Mouse (Mus musculus): ENCODE results near the gene Pax5. TPM values are rescaled to one million over a fixed set of nuclear protein-coding genes. Genes with fewer than 3 reads are reported as not detected.
A peak's percentile ranks its signal among the peaks of the same experiment; 100 is the strongest.

The Pax5 gene
- total and polyA plus RNA-seq, 3 experiments = 0.68 to 1.5 (median 1.1) TPM

GRCm38 (mm10) chr4:44668172-44668571 lies 42.1 kb downstream of the Pax5 start:
- intact Hi-C loops (cut with DNase I) = no loop called here
- no peak overlapping the region for H3K4me3 ChIP-seq

DNA sequence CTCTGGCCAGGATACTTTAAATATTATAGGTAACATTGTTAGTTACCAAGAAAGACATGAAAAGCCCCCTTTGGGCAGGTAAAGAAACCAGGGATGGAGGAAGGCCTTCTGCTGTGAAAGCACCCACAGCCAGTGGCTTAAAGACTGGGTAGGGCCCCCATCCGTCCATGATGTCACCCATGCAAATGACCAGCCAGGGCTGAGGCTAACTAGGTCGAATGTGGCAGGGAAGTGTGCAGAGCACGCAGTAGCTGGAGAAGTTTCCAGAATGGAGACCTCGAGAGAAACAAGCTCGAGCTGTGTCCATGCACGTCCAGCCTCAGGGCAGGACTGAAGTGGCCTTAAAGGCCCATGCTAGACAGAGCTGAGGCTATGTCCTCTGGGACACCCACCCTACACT lies 42.9 kb downstream of the Pax5 start:
- H3K9ac ChIP-seq (ENCODE audit: low read depth, low read length) = no peak overlapping the region
- DNase-seq = peak in 1 of 2 experiments; percentile 13
- H3K79me2 ChIP-seq (replicated peaks; ENCODE audit: control insufficient read depth, insufficient read depth, low read length) = no peaks in the 10 kb centered on the region
- no peak overlapping the region for H3K27ac ChIP-seq
- H3K36me3 ChIP-seq (ENCODE audit: control insufficient read depth, insufficient read depth, low read length) = no peaks in the 10 kb centered on the region
- TF ChIP-seq POLR2A (IDR thresholded peaks at IDR 0.05; ENCODE audit: insufficient read depth, low read depth, low read length) (no peak), CTCF (IDR thresholded peaks at IDR 0.05) (no peak), EP300 (IDR thresholded peaks at IDR 0.05; ENCODE audit: insufficient read depth, low read depth, low read length) (no peak)
- WGBS = 63% methylated on average over 6 of the region's 6 CpGs
- intact Hi-C loops (cut with DNase I) = no loop called here
- H3K4me3 ChIP-seq = no peak overlapping the region
- no peaks in the 10 kb centered on the region for H3K4me1 ChIP-seq (ENCODE audit: control insufficient read depth, insufficient read depth, low read length)
- H3K27me3 ChIP-seq (ENCODE audit: control insufficient read depth, insufficient read depth, low read length) = peaks cover 4% of the 10 kb centered on the region

More at GRCm38 (mm10) chr4:44668172-44668571, 42.1 kb downstream of the Pax5 start:
- TF ChIP-seq POLR2A (IDR thresholded peaks at IDR 0.05; ENCODE audit: insufficient read depth, low read depth, low read length) (no peak), CTCF (IDR thresholded peaks at IDR 0.05) (no peak), EP300 (IDR thresholded peaks at IDR 0.05; ENCODE audit: insufficient read depth, low read depth, low read length) (no peak)
- WGBS = 49% methylated on average over 3 of the region's 3 CpGs
- Histone ChIP-seq H3K9ac (ENCODE audit: low read depth, low read length) (no peak overlapping the region), H3K27ac (no peak overlapping the region), H3K36me3 (ENCODE audit: control insufficient read depth, insufficient read depth, low read length) (no peaks in the 10 kb centered on the region), H3K4me1 (ENCODE audit: control insufficient read depth, insufficient read depth, low read length) (no peaks in the 10 kb centered on the region), H3K27me3 (ENCODE audit: control insufficient read depth, insufficient read depth, low read length) (peaks cover 4% of the 10 kb centered on the region), H3K79me2 (replicated peaks; ENCODE audit: control insufficient read depth, insufficient read depth, low read length) (no peaks in the 10 kb centered on the region)
- DNase-seq = no peak

GRCm38 (mm10) chr4:44664767-44665056 lies 45.6 kb downstream of the Pax5 start:
- Histone ChIP-seq H3K27ac (no peak overlapping the region), H3K4me3 (no peak overlapping the region), H3K27me3 (ENCODE audit: control insufficient read depth, insufficient read depth, low read length) (peaks cover 4% of the 10 kb centered on the region), H3K9ac (ENCODE audit: low read depth, low read length) (no peak overlapping the region), H3K79me2 (replicated peaks; ENCODE audit: control insufficient read depth, insufficient read depth, low read length) (no peaks in the 10 kb centered on the region), H3K36me3 (ENCODE audit: control insufficient read depth, insufficient read depth, low read length) (no peaks in the 10 kb centered on the region), H3K4me1 (ENCODE audit: control insufficient read depth, insufficient read depth, low read length) (no peaks in the 10 kb centered on the region)
- intact Hi-C loops (cut with DNase I) = no loop called here
- 41% methylated on average over 6 of the region's 6 CpGs for WGBS
- TF ChIP-seq CTCF (IDR thresholded peaks at IDR 0.05) (no peak), POLR2A (IDR thresholded peaks at IDR 0.05; ENCODE audit: insufficient read depth, low read depth, low read length) (no peak), EP300 (IDR thresholded peaks at IDR 0.05; ENCODE audit: insufficient read depth, low read depth, low read length) (no peak)
- no peak for DNase-seq

DNA sequence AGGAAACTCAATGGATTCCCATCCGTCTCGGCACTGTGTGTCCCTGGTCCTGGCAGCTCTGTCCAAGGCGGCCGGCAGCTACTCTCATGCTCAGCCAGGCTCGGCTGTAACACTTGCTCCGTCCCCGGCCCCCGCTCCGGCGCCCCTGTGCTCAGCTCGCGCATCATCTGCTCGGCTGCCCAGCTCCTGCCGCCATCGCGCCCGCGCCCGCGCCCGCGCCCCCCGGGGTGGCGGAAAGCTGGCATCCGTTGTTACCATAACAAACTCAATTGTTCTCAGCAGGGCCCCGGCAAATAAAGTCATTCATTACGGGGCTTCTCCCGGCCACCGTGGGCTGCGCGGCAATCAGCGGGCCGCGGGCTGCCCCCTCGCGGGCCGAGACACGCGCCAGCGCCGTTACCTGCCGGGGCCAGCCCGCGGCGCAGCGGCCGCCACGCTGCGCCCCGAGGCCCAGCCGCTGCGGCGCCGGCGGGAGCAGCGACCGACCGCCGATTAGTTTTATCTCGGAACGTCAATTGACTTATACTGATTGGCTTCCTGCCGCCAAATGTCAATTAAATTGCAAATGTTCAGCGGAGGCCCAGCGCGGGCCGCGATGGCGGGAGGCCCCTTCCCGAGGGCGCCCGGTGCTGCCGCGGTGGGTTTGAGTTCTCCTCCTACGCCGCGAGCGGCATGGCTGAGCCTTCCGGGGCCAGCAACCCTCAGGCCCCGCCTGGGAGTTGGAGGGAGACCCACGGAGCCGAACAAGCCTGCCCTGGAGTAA lies 46.1 kb downstream of the Pax5 start:
- H3K27me3 ChIP-seq (ENCODE audit: control insufficient read depth, insufficient read depth, low read length) = peaks cover 4% of the 10 kb centered on the region
- TF ChIP-seq EP300 (IDR thresholded peaks at IDR 0.05; ENCODE audit: insufficient read depth, low read depth, low read length) = no peak
- TF ChIP-seq POLR2A (IDR thresholded peaks at IDR 0.05; ENCODE audit: insufficient read depth, low read depth, low read length) = no peak
- TF ChIP-seq CTCF (IDR thresholded peaks at IDR 0.05) = 0 out of 2 replicates have a peak, but pooled peaks have one; percentile 5

DNA sequence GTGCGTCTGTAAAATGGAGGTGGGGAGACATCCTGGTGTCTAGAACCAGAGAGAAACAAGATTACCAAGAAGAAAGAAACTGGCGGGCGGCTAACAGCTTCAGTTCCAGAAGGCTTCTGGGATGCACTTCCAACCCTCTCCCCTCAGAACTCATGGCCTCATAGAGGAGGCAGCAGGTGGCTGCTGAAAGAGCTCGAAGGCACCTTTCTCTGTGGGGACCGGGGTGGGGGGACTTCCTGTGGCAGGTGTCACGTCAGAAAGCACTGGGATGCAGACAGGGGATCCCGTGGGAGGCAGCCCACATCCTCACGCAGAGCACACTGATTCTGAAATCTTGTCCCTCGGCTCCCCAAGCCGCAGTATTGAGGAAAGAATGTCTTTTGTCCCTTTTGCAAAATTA lies 46.8 kb downstream of the Pax5 start:
- 20% methylated on average over 10 of the region's 10 CpGs for WGBS
- no peaks in the 10 kb centered on the region for H3K36me3 ChIP-seq (ENCODE audit: control insufficient read depth, insufficient read depth, low read length)
- no peaks in the 10 kb centered on the region for H3K79me2 ChIP-seq (replicated peaks; ENCODE audit: control insufficient read depth, insufficient read depth, low read length)
- H3K4me1 ChIP-seq (ENCODE audit: control insufficient read depth, insufficient read depth, low read length) = no peaks in the 10 kb centered on the region
- TF ChIP-seq CTCF (IDR thresholded peaks at IDR 0.05) (no peak), POLR2A (IDR thresholded peaks at IDR 0.05; ENCODE audit: insufficient read depth, low read depth, low read length) (no peak), EP300 (IDR thresholded peaks at IDR 0.05; ENCODE audit: insufficient read depth, low read depth, low read length) (no peak)
- no peak for DNase-seq
- H3K9ac ChIP-seq (ENCODE audit: low read depth, low read length) = no peak overlapping the region
- no peak overlapping the region for H3K4me3 ChIP-seq
- H3K27ac ChIP-seq = no peak overlapping the region
- peaks cover 4% of the 10 kb centered on the region for H3K27me3 ChIP-seq (ENCODE audit: control insufficient read depth, insufficient read depth, low read length)
- intact Hi-C loops (cut with DNase I) = no loop called here

More for the DNA sequence above, 46.1 kb downstream of the Pax5 start:
- H3K4me1 ChIP-seq (ENCODE audit: control insufficient read depth, insufficient read depth, low read length) = no peaks in the 10 kb centered on the region
- H3K36me3 ChIP-seq (ENCODE audit: control insufficient read depth, insufficient read depth, low read length) = no peaks in the 10 kb centered on the region
- H3K27ac ChIP-seq = no peak overlapping the region
- peak; percentile 5 to 25 for DNase-seq
- H3K4me3 ChIP-seq = peak overlapping the region; percentile 38
- WGBS = 2% methylated on average over 81 of the region's 81 CpGs
- H3K79me2 ChIP-seq (replicated peaks; ENCODE audit: control insufficient read depth, insufficient read depth, low read length) = no peaks in the 10 kb centered on the region
- no peak overlapping the region for H3K9ac ChIP-seq (ENCODE audit: low read depth, low read length)
- intact Hi-C loops (cut with DNase I) = no loop called here

DNA sequence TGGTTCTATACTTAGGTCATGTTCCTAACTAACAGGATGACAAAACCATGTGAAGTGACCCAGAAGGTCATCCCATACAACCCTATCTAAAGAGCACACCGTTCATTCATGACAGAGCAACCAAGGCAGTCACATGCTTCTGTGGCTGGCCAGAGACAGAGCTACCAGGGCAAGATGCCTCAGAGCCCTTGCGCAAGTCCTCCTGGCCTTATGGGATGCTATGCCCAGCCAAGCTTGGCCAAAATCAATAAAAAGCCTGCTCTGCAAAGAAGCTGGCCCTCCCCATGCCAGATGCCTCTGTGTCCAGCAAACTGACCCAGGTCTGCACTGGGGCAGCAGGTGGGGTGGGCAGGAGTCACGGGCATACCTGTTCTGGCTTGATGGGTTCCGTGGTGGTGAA lies 65.1 kb downstream of the Pax5 start:
- intact Hi-C loops (cut with DNase I) = no loop called here
- 69% methylated on average over 4 of the region's 4 CpGs for WGBS
- no peak overlapping the region for H3K4me3 ChIP-seq
- no peaks in the 10 kb centered on the region for H3K4me1 ChIP-seq (ENCODE audit: control insufficient read depth, insufficient read depth, low read length)
- no peak overlapping the region for H3K27ac ChIP-seq
- no peaks in the 10 kb centered on the region for H3K79me2 ChIP-seq (replicated peaks; ENCODE audit: control insufficient read depth, insufficient read depth, low read length)
- H3K27me3 ChIP-seq (ENCODE audit: control insufficient read depth, insufficient read depth, low read length) = no peaks in the 10 kb centered on the region
- H3K36me3 ChIP-seq (ENCODE audit: control insufficient read depth, insufficient read depth, low read length) = no peaks in the 10 kb centered on the region
- H3K9ac ChIP-seq (ENCODE audit: low read depth, low read length) = no peak overlapping the region
- peak in 1 of 2 experiments; percentile 4 for DNase-seq
- TF ChIP-seq EP300 (IDR thresholded peaks at IDR 0.05; ENCODE audit: insufficient read depth, low read depth, low read length) = no peak
- TF ChIP-seq CTCF (IDR thresholded peaks at IDR 0.05) = no peak
- TF ChIP-seq POLR2A (IDR thresholded peaks at IDR 0.05; ENCODE audit: insufficient read depth, low read depth, low read length) = no peak

All from heart, adult 2 months (tissue).